Mouse (Mus musculus) left cerebral cortex, adult 9 months (tissue): ENCODE results near the gene Rom1.
A peak's percentile ranks its signal among the peaks of the same experiment; 100 is the strongest.
"Not testable (repeated sequence)": the region's sequence is repeated elsewhere in the genome, so short reads cannot be mapped to it uniquely, and the experiment has no call there.

Source experiments
- DNase-seq, 2 experiments: peaks; one replicate each; pipeline ENCODE4 v3.0.0; 2022; ENCODE audit warnings: low spot score in 2 of 2

The Rom1 gene

DNA sequence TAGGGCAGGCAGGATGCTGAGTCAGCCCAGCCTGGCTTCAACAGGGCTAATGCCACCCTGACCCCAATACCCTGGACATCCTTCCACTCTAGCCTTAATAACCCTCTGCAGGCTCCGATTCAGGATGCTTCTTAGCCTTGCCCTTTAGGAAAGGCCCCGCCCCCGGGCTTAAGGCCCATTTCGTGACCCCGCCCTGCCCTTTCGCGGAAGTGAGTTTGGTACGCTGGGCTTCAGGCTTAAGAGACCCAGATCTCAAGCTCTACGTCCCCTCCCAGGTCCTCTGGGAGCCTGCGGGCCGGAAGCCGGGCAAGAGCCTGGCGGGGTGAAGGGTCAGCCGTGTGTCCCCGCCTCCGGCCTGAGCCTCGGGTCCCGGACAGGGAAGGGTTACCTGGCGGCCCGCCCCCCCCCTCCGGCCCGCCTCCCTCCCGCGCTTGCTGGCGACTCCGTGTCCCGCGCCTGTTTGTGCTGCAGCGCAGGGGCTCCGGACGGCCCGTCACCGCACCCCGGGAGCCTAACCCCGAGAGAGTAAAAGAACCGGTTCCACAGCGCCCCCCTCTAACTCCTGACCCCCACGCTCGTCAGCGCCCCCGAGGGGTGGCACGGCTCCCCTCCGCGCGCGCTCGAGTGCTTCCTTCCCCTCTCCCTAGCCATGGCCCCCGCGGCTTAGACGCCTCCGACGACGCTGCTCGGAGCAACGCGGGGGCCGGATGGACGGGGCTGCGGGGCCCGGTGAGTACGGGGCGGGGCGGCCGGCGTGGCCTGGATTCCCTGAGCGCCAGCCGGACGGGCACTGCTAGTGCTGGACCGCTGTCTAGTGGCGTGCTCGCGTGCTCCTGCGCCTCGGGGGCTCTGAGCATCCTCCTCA, at the start of gene Rom1, which contains the start of gene Eml3:
TSS of gene Rom1 (minus strand) at position 133 of the 865 bp plus-strand sequence.
TSS of gene Eml3 (plus strand) at position 329 of the 865 bp plus-strand sequence.
- peak in 1 of 2 experiments; percentile 72 for DNase-seq

DNA sequence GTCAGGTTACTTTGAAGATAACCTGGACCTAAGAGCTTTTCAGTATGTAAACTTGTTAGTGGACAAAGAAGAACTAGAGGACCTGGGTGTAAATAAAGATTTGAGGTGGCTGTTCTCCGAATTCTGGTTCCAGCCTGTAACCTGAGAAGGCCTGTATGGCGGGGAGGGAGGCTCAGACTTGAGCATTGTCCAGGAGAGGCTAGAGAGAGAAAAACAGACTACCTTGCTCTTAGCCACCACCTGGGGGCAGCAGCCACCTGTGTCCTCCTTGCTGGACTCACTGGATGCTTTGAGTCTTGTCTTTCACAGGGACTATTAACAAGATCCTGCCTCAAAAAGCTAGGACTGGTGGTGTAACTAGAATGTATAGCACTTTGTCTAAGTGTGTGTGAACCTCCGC, 47.4 kb upstream of the Rom1 start:
- DNase-seq: no peak

DNA sequence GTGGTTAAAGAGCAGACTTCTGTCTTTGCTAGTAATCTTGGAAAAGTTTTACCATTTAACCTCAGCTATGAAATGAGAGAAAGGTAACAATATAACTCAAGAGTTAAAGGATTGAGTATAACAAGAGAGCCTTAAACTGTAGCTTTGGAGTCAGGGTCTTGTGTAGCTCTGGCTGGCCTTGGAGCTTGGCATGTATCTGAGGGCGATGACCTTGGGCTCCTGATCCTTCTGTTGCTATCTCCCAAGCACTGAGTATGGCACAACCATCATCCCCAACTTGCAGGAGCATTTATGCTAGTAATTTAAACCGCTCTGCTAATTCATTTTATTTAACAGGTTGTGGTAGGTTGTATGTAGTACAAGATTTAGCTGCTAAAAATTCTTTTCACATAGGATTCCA, 46.3 kb upstream of the Rom1 start:
- no peak for DNase-seq

DNA sequence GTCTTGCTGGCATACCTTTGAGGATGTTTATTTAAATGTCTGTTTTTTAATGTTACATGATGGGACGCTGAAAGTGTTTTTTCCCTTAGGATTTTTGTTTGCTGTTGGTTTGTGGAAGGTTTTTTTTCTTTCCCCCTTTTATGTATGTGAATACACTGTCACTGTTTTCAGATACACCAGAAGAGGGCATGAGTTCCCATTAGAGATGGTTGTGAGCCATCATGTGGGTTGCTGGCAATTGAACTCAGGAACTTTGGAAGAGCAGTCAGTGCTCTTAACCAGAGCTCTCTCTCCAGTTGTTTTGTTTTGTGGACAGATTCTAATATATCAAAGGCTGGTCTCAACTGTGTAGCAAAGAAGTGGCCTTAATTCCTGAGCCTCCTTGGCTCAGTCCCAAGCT, 45.5 kb upstream of the Rom1 start:
- no peak for DNase-seq

DNA sequence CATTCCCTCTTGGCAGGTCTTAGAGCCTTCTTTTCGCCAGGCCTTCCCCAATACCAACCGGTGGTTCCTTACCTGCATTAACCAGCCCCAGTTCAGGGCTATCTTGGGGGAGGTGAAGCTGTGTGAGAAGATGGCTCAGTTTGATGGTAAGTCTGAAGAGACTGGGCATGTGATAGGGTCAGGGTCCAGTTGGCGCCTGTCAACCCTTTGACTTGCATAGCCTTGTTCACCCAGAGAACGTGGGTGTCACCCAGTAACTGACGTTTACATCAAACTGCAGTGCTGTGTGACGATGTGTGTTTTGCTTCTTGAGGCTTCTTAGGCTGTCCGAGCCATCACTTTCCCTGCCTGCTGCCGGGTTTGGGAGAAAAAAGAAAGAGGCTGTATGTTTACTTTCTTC, 43.3 kb upstream of the Rom1 start:
- not testable (repeated sequence) for DNase-seq

DNA sequence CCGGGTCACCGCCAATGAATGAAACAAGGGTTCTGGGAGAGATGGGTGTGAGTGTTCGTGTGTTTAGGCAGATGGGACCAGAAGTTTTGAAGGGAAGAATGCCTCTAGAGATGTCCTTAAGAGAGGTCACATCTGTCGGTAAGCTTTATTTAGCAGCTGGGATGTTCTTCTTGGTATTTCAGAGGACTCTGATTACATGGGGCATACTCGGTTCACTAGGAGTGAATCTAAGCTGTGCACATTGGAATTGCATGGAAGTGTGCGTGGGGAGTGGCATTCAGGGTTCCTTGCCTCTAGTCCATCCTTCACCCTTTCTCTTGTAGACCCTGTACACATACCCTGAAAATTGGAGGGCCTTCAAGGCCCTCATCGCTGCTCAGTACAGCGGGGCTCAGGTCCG, 38.7 kb upstream of the Rom1 start:
- no peak for DNase-seq

DNA sequence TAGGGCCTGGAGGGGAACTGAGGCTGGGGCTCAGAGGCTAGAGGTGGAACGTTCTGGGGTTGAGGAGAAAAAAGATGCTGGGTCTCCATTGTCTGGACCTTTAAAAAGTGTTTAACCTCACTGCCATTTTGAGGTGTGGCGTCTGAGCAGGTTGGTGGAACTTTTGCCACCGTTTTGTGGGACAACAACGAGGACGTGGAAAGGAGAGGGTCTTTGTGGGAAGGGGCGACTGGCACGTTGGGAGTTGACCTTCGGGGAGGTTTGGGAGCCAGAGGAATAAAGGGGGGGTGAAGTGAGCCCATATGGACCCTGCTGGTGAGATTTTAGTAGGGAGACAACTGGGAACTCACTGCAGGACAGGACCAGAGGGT, 38.2 kb upstream of the Rom1 start:
- no peak for DNase-seq

DNA sequence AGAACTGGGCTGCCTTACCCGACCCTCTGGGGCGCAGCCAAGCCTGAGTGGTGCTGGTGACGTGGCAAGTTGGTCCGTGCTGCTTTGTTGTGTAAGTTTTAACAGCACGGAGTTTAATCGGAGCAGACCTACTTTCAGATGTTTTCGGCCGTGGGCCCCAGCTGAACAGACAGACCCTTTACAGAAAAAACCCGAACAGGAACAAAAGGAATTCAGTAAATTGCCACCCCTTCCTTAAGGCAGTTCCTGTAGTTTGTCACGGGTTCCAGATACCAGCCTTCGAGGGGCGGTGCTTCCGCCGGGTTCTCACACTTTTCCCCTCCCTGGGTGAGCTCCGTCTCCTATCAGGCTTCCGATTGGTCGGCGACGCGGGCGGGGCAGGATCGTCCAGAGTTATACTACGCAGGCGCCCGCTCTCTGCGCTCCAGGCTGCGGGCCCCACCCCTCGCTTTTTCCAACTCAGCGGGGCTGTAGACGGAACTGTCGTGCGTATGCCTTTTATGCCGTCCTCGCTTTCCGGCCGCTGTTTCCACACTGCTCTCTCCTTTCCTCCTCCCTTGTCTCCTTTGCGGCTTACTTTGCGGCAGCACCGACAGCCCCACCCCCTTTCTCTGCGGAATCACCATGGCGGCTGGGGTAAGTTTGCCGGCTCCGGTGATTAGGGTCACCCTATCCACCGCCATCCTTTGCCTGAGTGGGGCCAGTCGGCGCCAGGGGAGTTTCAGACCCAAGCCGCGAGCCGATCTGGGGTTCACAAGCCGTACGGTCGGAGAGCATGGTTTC, 37.6 kb upstream of the Rom1 start, which contains the start of gene Eef1g:
TSS of gene Eef1g (plus strand) at position 452 of the 783 bp plus-strand sequence.
- DNase-seq: peak; percentile 99

DNA sequence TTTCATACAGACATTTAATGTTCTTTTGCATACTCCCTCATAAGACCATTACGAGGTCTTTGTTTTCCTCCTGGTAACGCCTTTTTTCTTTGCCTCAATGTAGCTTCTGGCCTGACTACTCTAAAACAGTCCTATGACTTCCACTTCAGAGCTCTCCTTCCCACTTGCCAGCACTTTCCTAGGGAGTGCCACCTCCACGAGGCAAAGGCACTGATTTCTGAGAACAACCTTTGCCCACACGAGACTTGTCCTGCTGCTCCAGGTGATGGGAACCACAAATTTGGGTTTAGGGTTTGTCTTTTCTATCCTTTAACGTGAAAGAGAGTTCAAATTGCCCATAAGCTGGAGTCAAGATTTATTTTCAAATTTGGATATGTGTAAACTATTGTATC, 37.0 kb upstream of the Rom1 start:
- DNase-seq: no peak

DNA sequence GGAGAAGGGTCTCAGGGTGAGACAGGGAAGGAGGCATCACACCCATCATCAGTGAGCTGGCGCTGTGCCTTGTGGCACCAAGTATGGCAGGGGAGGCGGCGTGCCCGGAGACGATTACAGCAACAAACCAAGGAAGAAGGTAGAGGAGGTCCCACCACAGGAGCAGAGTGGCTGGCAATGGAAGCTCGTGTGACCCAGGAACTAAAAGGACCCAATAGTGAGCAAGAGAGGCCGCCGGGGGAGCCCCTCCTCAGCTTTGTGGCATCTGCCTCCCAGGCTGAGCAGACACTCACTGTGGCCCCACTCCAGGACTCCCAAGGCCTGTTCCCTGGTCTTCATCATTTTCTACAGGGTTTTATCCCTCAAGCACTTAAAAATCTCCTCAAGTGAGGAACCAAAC, 36.6 kb upstream of the Rom1 start:
- DNase-seq: peak in 1 of 2 experiments; percentile 30

DNA sequence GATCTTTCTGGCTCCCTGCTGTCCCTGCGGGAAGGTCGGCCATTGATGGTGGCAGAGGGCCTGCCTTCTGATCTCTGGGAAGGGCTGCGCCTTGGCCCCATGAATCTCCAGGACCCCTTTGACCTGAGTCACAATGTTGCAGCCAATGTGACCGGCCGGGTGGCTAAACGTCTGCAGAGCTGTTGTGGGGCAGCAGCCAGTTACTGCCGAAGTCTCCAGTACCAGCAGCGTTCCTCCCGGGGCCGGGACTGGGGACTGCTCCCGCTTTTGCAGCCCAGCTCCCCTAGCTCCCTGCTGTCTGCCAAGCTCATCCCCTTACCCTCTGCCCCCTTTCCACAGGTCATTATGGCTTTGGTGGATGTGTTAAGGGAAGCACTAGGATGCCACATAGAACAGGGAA, 35.9 kb upstream of the Rom1 start:
- no peak for DNase-seq

DNA sequence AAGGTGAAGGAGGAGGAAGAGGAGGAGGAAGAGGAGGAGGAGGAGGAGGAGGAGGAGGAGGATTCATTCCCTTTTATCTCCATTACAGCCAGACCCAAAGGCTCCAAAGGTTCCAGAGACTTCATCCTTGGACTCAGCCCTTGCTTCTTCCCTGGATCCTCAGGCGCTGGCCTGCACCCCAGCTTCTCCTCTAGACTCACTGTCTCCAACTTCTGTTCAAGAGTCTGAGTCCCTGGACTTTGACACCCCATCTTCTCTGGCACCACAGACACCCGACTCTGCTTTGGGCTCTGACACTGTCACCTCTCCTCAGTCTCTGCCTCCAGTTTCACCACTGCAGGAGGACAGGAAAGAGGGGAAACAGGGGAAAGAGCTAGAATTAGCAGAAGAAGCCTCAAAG, 33.1 kb upstream of the Rom1 start:
- no peak for DNase-seq

DNA sequence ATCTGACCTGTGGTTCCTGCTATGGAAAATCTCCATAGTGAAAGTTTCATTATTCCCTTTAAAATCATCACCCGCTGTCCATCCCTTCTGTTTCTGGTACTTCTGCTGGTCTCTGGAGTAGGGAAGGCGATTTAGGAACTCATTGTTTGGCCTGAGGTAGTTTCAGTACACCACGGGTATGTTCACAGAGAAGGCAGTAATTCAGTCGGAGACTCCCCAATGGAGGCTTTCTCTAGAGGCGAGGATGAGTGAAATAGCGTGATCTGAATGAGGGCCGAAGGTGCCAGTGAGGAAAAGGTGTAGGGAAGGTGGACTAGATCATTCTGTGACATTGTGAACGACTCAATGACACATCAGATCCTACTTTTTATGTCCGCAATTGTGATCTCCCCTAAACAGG, 25.0 kb upstream of the Rom1 start:
- no peak for DNase-seq

DNA sequence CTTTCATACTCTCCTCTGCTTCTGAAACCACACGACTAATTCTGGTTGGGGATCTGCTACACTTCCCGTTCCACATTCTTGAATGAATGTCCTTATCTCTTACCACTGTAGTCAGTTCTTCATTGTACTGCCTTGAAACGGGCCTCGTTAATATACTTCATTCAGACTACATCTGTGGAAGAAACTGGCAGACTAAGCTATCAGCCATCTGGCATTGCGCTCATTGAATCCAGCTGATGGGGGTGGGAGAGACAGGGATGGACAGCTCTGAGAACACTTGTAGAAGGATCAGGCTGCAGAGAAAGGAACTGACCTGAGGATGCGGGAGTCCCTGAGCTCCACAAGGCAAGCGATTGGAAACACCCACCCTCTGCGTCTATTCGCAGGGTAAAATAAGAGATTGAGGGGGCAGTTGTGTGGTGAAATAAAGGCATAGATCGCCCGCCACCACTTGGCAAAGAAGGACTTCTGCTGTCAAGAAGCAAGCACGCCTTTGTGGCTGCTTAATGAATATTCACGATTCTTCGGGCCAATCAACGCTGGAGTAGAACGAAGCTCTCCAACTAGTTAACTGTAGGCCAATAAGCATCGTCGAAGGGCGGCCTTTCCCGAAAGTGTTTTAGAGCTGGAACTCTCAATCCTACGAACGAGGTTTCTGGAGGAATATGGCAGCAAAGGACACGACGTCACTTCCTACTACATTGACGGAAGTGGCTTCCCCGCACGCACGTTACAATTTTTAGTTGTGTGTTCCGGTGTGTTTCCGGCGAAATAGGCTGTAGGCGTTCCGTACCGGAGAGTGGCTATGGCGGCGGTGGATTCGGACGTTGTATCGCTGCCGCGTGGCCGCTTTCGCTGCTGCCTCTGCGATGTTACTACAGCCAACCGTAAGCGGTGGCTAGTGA, 24.2 kb upstream of the Rom1 start, which contains the start of gene Tut1:
TSS of gene Tut1 (plus strand) at position 713 of the 905 bp plus-strand sequence.
- peak; percentile 88 to 98 for DNase-seq

DNA sequence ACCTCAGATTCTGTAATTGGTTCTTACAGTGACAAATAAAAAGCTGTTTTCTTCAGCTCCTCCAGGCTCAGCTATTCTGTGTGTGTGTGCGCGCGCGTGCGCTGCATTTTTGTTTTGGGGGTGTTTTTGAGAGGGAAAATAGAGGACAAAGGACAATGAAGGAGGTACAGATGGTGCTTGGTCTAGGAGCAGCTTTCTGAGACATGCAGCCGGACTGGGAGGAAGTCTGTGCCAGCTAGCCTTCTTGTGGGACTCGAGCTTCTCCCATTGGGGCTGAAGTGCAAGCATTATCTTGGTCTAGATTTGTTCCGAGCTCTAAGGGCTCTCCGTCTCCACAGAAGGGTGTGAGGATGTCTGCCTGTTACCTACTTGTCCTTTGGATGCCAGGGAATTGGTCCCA, 23.1 kb upstream of the Rom1 start:
- DNase-seq: no peak

DNA sequence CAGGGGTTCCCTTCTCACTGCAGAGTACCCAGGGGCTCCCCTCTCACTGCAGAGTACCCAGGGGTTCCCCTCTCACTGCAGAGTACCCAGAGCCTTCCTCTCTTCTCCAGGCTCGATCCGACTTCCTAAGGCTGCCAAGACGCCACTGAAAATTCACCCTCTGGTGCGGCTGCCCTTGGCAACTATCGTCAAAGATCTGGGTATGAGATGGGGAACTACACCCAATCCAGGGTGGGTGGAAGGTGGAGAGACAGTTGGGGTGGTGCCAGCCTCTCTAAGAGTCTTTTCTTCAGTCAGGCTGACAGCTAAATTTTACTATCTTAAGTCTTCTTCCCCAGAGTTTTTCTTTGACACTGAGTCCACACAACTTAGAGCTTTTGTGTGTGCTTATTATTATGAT, 21.0 kb upstream of the Rom1 start:
- DNase-seq: no peak

DNA sequence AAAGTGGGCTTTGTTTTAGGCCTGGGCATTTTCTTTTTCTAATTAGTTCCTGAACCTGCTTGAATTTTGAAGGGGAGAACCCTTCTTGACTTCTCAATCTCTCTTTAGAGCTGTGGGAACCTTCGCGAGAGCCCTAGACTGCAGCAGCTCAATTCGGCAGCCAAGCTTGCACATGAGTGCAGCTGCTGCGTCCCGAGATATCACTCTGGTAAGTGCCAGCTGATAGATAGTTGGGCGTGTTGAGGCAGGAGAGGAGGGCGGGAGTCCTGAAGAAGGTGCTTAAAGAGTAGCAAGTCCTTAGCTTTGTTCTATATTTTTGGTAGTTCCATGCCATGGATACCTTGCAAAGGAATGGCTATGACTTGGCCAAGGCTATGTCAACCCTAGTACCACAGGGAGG, 17.8 kb upstream of the Rom1 start:
- DNase-seq: no peak

DNA sequence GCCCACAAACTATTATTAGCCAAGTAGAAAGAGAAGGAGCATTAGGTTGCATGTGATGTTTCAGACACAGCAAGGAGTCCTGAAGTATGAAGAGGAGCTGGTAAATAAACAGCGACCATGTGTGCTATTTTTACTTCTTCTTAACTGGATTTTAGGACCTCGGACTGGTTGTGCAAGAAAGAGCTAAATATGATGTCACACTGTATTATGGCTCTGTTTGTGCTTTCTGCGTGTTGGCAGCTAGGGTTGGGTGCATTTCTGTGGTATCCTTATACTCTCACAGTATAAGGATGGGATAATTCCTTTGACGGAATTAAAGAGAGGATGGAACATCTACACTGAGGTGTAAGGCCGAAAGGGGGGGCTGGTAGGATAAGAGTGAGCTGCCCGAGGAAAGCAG, 16.1 kb upstream of the Rom1 start:
- no peak for DNase-seq

DNA sequence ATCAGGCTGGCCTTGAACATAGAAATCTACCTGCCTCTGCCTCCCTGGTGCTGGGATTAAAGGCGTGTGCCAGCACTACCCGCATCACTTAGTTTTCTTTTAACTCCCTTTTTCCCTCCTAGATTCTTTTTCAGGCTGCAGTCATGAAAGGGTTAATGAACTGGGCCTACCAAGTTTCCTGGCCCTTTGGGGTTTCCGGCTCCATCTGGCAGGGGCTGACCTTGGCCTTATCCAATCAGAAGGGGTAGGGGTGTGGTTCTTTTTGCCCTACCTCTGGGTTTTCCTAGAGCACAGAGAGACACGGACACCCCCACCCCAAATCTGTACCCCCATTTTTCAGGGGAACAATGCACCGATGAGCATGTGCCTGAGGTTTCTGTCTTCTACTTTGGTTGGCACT, 15.6 kb upstream of the Rom1 start:
- no peak for DNase-seq

DNA sequence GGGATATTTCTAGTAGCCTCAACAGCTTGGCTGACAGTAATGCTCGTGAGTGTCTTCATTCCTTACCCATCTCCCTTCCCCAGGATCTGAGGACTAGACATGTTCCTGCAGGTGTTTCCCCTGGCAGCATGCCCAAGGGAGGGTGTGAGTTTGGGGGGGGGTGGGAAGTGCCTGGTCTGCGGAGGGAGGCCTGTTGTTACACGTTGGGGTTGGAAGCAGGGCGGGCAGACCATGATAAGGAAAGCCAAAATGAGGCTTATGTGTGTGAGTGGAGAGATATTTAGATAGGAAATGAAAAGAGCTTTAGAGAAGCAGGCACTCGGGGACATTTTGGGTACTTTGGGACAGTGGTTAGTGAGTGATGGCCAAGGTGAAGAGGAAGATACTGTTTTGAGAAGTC, 14.9 kb upstream of the Rom1 start:
- DNase-seq: no peak

DNA sequence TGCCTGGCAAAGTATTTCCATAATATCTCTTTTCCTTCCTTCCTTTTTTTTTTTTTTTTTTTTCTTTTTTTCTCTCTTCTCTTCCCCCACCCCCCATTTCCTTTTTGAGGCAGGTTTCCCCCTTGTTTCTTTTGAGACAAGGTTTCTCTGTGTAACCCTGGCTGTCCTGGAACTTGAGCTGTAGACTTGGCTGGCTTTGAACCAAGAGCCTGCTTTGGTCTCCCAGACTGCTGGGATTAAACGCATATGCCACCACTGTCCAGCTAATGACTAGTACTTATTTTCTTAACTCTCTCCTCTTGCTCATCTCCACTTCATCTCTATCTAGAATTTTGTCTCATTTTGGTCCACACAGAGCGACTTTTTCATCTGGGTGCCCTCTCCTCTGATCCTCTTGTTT, 13.9 kb upstream of the Rom1 start:
- DNase-seq: no peak
